21 mouse cellular contexts compared by ENCODE assay signal in the genomic region with DNA sequence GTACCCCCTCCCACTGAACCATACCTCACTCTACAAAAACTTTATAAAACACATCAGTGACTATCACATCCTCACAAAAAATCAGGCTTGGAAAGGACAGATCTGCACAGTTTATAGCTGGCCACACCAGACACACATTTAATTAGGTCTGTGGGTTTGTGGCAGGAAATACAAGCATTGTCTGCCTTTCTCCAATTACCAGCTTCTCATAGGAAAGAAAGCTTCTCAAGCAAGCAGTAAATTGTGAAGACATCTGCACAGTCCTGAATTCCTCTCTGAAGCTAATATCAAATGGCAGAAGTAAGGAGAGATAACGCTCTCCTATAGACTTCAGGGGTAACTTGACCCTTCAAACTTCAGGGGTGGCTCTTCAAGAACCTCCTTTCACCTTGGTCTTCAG. TPM values are rescaled to one million over a fixed set of nuclear protein-coding genes. Genes with fewer than 3 reads are reported as not detected.
DNase-seq lines count a peak whose midpoint lies in the region; ATAC-seq and TF ChIP-seq lines count a peak whose summit lies in the region.
"Had no signal": no experiment of that assay in that cellular context is flagged by ENCODE, and none has a peak within 500 bp of the region (broad histone marks: within the 10 kb centered on the region; RNA-seq: fewer than 3 reads in every experiment).

No protein-coding gene starts in this region.

- TF ChIP-seq POLR2A in spleen, adult 2 months (IDR thresholded peaks at IDR 0.05; ENCODE audit: low read depth, low read length) = no peak

- no peak overlapping the region for H3K4me2 ChIP-seq in heart, embryonic 12.5 days
- H3K4me2 ChIP-seq: embryonic facial prominence, embryonic 12.5 days; forebrain, embryonic 12.5 days; hindbrain, embryonic 12.5 days had no signal

- H3K27ac ChIP-seq in heart, embryonic 12.5 days (ENCODE audit: poor library complexity, severe bottlenecking) = no peak overlapping the region
- 0 out of 2 replicates have a peak overlapping the region, but pooled peaks have one; percentile 6 for H3K27ac ChIP-seq in spleen, adult 2 months (ENCODE audit: insufficient read depth, low read length)
- H3K27ac ChIP-seq: embryonic facial prominence, embryonic 12.5 days; forebrain, embryonic 12.5 days; gastrocnemius, adult 2 months; hindbrain, embryonic 12.5 days had no signal

- H3K4me1 ChIP-seq in heart, embryonic 12.5 days (replicated peaks) = no peaks in the 10 kb centered on the region
- peaks cover 3% of the 10 kb centered on the region; the same call in 1 of the 2 replicates for H3K4me1 ChIP-seq in spleen, adult 2 months (ENCODE audit: control insufficient read depth, insufficient read depth, insufficient read length)
- H3K4me1 ChIP-seq: embryonic facial prominence, embryonic 12.5 days had no signal

- peak; percentile 23 for DNase-seq in heart, adult 11 months
- DNase-seq in spleen, adult 2 months (ENCODE audit: low read depth in 1 of 2, low spot score in 2 of 2) = no peak
- DNase-seq in spleen, adult 18-20 months = no peak
- DNase-seq in induced T-regulatory cell, adult 2 months (ENCODE audit: low read depth) = peak; percentile 33
- no peak for DNase-seq in ovary, postnatal 14 days (ENCODE audit: low spot score)
- no peak for DNase-seq in retina, postnatal 1 day
- DNase-seq: adrenal gland, postnatal 10 days; cerebellum, adult 11 months; cerebellum, adult 8-10 months; cerebellum, postnatal 14 days; embryo, embryonic 11 days; gastrocnemius, adult 2 months; gastrocnemius, postnatal 25 days; heart, postnatal 10 days; heart, postnatal 4 days had no signal

- no peak for ATAC-seq in heart, embryonic 12.5 days (ENCODE audit: insufficient number of reproducible peaks, low FRiP score)
- ATAC-seq: forebrain, embryonic 16.5 days; hindbrain, embryonic 16.5 days had no signal

- no peak overlapping the region for H3K4me3 ChIP-seq in heart, embryonic 12.5 days
- no peak overlapping the region for H3K4me3 ChIP-seq in spleen, adult 2 months (ENCODE audit: extremely low read depth, insufficient read depth, insufficient read length)
- H3K4me3 ChIP-seq: embryonic facial prominence, embryonic 12.5 days; forebrain, embryonic 12.5 days; gastrocnemius, adult 2 months; hindbrain, embryonic 12.5 days had no signal

- H3K27me3 ChIP-seq in heart, embryonic 12.5 days (replicated peaks) = peaks cover 9% of the 10 kb centered on the region; the same call in 1 of the 2 replicates
- no peaks in the 10 kb centered on the region for H3K27me3 ChIP-seq in spleen, adult 2 months (ENCODE audit: control insufficient read depth, insufficient read depth, low read length)
- H3K27me3 ChIP-seq: embryonic facial prominence, embryonic 12.5 days had no signal

- no peaks in the 10 kb centered on the region for H3K36me3 ChIP-seq in heart, embryonic 12.5 days
- H3K36me3 ChIP-seq in spleen, adult 2 months (ENCODE audit: control insufficient read depth, insufficient read depth, low read length) = no peaks in the 10 kb centered on the region
- H3K36me3 ChIP-seq: embryonic facial prominence, embryonic 12.5 days; forebrain, embryonic 12.5 days; hindbrain, embryonic 12.5 days had no signal

- no peak for TF ChIP-seq CTCF in spleen, adult 2 months (IDR thresholded peaks at IDR 0.05; ENCODE audit: extremely low read depth, insufficient read depth, insufficient read length, insufficient replicate concordance)

- no peak overlapping the region for H3K9ac ChIP-seq in heart, embryonic 12.5 days
- H3K9ac ChIP-seq: embryonic facial prominence, embryonic 12.5 days; forebrain, embryonic 12.5 days; hindbrain, embryonic 12.5 days had no signal

- WGBS in heart, embryonic 12.5 days = 71% methylated on average over 1 of the region's 1 CpGs
- WGBS in spleen, adult 2 months = 28% methylated on average over 1 of the region's 1 CpGs

- H3K9me3 ChIP-seq in heart, embryonic 12.5 days (replicated peaks) = peaks cover 9% of the 10 kb centered on the region; the same call in 1 of the 2 replicates
- H3K9me3 ChIP-seq: embryonic facial prominence, embryonic 12.5 days; hindbrain, embryonic 12.5 days had no signal

RNA-seq across cellular contexts. Expression of a gene that starts 41.2 kb away (rescaled TPM):
- polyA plus RNA-seq in heart, embryonic 12.5 days (2016; fragmentation: Nextera tagmentation; extraction: Ambion mirVana) = 33.4 and 33.8 TPM in 2 replicates
- 26.5 and 34.7 TPM in 2 replicates for polyA plus RNA-seq in spleen, adult 2 months (2012; rRNA removed)

RNA-seq across cellular contexts. Expression of a gene that starts 41.3 kb away (rescaled TPM):
- polyA plus RNA-seq in heart, embryonic 12.5 days (2016; fragmentation: Nextera tagmentation; extraction: Ambion mirVana) = 86.0 and 91.2 TPM in 2 replicates
- polyA plus RNA-seq in spleen, adult 2 months (2012; rRNA removed) = 15.0 and 16.6 TPM in 2 replicates

RNA-seq across cellular contexts. Expression of a gene that starts 56.0 kb away (rescaled TPM):
- 96.4 and 102 TPM in 2 replicates for polyA plus RNA-seq in heart, embryonic 12.5 days (2016; fragmentation: Nextera tagmentation; extraction: Ambion mirVana)
- polyA plus RNA-seq in spleen, adult 2 months (2012; rRNA removed) = 47.9 and 50.0 TPM in 2 replicates

Comparison
In these comparisons a context has a peak if more than half of its experiments do, and no peak if none do; other contexts are left out.
1. DNase-seq: peak in heart, adult 11 months (single experiment) and induced T-regulatory cell, adult 2 months (single experiment); none in spleen, adult 2 months (0 of 2), spleen, adult 18-20 months (0 of 2), ovary, postnatal 14 days (single experiment) and retina, postnatal 1 day (single experiment).